Mouse (Mus musculus) right cerebral cortex, postnatal 36 days (tissue): ENCODE results near the gene Olfr284.

ENCODE experiments used
- DNase-seq, 2 experiments: peaks; one replicate each; pipeline ENCODE4 v3.0.0; 2022; ENCODE audit warnings: low spot score in 2 of 2, mixed read lengths in 1 of 2

Olfr284 gene

DNA sequence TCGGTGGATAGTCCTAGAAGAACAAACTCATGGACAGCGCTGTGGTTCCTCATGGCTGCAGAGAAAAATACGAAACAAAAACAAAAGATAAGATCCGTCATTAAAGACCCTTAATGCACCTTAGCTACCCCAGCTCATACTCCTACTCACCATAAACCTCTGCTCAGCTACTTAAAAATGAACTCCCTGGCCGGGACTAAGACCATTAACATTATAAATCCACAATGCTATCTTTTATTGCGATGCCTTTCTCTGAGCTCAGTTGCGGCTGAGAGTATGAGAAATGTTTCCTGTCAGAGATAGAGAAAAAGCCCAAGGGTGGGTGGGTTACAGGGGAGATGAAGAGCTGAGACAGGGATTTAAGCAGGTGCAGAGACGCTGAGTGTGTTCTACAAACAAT is at the start of gene Olfr284:
Gene Olfr284, minus strand, starts transcription at position 101 of the 400 bp plus-strand sequence.
- no peak for DNase-seq

DNA sequence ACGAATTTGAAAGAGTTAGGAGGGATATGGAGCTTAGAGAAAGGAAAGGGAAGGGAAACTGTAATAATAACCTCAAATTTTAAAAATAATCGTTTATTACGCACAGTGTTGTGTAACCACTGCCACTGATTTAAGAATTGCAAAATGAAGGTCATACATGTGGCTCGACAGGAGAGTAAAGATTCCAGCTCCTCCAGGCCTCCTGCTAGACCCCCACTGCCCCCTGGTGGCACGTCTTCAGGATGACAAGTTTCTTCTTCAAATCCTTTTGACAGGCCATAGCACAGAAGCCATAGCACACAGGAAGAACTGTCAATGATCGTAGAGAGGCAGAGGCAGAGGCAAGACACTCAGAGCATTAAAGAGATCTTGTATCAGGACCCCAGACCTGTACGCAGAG is 49.0 kb upstream of the Olfr284 start:
- DNase-seq = peak; percentile 28 to 44

DNA sequence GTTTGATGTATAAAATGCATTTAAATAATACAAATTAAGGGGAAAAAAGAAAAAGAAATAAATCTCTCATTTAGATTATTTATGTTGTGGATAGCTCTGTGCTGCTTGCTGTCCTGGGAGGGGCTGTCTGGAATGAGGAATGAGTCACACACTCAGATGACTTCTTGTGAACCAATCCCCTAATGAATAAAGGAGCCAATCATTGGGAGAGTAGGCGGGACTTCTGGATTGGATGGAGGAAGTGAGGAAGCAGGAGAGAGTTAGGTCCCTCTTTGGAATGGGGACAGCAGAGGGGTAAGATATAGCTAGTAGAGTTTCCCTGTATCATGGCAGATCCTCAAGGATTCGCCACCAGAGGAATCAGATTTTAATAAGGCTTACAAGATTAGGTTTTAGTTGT is 46.8 kb upstream of the Olfr284 start:
- DNase-seq = no peak

DNA sequence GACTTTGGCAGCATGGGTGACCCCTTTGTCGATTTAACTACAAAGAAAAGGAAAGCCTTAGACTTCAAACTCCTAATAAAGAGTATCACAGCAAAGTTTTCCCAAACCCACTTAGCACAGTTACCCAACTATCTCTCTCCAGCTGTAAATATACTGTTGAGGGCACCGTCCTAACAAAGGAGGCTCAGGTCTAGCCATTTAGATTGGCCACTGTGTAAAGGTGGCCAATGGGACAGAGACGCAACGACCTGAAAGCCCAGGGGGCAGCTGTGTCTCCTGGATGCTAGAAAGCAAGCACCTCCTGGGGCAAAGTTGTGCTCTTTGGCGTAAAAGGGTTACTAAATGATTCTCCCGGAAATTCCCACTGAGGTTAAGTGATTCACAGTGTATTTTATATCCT is 40.1 kb upstream of the Olfr284 start, which contains the start of gene Olfr283:
Gene Olfr283, minus strand, starts transcription at position 101 of the 400 bp plus-strand sequence.
- no peak for DNase-seq

DNA sequence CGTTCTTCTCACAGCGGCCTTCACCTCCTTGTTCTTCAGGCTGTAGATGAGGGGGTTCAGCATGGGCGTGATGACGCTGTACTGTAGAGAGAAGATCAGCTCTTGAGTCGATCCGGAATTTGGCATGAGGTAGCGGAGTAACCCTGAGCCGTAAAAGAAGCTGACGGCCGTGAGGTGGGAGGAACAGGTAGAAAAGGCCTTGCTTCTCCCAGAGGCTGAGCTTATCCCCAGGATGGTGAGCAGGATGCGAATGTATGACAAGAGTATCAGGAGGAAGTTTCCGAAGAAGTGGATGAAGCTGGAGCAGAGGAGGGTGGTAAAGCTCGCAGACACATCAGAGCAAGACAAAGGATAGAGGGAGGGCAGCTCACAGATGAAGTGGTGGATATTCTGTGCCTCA is 37.4 kb upstream of the Olfr284 start:
- DNase-seq = no peak

DNA sequence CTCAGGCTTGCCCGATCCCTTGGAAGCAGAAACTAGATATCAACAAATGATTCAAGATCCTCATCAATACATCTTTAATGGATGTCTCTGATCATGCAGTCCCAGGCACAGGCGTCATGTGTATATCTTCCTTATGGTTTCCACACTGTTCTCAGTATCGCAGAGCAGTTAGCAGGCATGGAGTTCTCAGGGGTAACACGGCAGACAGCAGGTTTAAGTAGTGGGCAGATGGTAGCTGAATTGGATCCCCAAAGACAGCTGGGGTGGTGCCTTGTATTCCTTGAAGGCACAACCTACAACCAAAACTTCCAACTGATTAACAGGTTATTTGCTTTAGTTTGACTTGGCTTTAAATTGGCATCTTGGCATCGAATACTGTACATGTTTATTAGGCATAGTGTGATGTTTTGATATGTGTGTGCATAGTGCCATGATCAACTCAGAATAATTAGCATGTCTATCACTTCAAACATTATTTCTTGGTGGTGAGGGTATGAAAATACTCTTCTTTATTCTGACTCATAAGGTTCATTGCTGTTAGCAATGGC is 23.5 kb downstream of the Olfr284 start, which contains the start of gene Olfr285:
Gene Olfr285, minus strand, starts transcription at position 177 of the 548 bp plus-strand sequence.
- no peak for DNase-seq

DNA sequence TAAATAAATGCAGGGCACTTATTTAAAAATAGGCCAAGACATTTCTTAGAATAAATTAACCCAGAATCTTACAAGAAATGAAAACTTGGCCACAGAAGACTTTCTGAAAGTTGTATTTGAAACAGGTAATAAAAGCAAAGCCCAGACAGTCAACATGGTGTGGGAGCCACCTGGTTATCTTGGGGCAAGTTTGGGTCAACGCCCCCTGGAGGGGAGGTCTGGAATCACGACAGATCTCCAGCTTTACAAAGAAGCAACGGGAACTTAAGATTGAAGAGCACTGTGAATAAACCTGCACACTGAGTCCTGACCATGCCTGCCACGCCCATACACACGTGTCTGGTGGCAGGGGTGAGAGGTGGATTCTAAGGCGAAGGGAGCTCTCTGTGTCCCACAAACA is 25.1 kb downstream of the Olfr284 start:
- no peak for DNase-seq

DNA sequence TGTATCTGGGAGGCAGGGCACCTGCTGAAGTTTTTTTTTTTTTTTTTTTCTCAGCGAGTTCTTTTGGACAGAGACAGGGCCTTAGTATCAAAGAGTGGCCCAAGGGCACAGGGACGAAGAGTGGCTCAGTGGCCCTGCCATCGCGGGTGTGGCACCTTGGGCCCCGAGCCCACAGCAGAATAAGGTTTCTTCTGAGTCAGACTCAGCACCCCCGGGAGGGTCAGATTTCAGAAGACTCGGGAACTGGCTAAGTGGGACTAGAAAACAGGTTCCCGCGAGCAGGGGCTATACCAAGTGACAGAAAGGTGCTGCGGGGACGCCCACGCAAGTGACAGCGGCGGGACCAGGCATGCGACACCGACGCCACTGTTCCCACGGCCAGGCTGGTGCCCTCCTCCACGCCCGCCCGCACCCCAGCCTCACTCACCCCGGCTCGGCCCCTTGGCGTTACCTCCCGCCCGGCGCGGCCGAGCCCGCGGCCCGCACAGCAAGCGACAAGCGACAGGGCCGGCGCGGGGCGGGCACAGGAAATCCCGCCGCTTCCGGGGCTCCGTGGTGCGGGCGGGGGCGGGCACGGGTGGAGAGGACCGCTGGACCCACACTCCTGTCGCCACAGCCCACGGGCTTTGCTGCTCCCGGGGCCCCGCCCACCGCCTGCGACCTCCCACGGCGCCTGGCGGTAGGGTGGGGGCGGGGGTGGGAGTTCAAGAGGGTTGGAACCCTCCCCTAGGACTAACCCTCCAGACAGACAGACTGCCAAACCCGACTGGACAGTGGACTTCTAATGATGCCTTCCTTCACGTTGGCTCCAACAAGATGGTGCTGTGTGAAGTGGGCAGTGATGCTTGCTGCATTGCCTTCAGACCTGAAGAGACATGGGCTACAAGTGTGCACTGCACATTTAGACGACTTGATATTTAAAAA is 44.9 kb downstream of the Olfr284 start, which contains the start of gene Zfp641:
Gene Zfp641, minus strand, starts transcription at position 534 of the 924 bp plus-strand sequence.
- peak; percentile 24 to 50 for DNase-seq

DNA sequence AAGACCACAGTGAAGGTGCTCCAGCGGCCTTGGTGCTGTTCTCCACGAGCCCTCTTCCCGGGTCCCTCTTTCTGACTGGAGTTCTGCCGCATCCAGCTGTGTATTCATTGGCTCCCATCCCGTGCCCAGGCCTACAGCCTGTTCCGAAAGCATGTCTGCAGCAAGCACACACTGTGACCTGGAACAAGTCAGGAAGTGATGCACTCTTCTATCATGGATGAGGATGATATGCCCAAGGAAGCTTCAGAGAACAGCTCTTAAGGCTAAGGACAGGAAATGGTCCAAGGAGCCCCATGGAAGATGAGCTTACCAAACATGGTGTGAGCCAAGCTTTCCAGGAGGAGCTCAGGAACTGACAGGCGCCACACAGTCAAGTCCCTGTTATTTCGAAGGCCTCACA is 47.1 kb downstream of the Olfr284 start:
- DNase-seq = no peak
